Mouse (Mus musculus): ENCODE data around the gene 1700010B08Rik. TPM values are rescaled to one million over a fixed set of nuclear protein-coding genes. Genes with fewer than 3 reads are reported as not detected.
"Not testable (repeated sequence)": the region's sequence is repeated elsewhere in the genome, so short reads cannot be mapped to it uniquely, and the experiment has no call there.

Gene 1700010B08Rik
- not detected in 2 replicates for polyA plus RNA-seq (2014; fragmentation: Nextera tagmentation; extraction: Ambion mirVana)

DNA sequence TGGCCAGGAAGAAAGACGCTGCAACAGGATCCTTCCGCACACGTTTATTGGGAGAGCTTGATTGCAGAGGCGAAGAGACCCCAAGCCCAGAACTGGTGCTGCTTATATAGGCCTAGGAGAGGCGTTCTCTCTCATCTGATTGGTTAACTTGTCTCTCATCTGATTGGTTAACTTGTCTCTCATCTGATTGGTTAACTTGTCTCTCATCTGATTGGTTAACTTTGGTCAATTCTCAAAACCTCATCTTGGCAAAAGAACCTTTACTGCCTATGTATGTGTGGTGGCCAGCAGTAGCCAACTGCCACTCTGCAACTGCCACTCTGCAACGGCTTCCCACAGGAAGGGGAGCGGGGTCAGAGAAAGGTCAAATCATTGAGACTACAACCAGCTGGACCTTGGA lies at the start of gene 1700010B08Rik:
TSS of gene 1700010B08Rik (plus strand) at position 301 of the 400 bp plus-strand sequence.
- not testable (repeated sequence) for H3K9me3 ChIP-seq (replicated peaks; ENCODE audit: control insufficient read depth, low read length); H3K27ac ChIP-seq (replicated peaks; ENCODE audit: low read depth, low read length); H3K4me2 ChIP-seq (ENCODE audit: low read depth, low read length); H3K4me1 ChIP-seq (ENCODE audit: control insufficient read depth, insufficient read depth, low read length); H3K36me3 ChIP-seq (replicated peaks; ENCODE audit: control insufficient read depth, insufficient read depth, low read depth, low read length); H3K9ac ChIP-seq (replicated peaks; ENCODE audit: low read length); H3K4me3 ChIP-seq (ENCODE audit: low read depth, low read length); DNase-seq (ENCODE audit: low spot score); ATAC-seq (replicated peaks; ENCODE audit: insufficient number of reproducible peaks, low FRiP score, low TSS enrichment, low read depth); H3K27me3 ChIP-seq (ENCODE audit: control insufficient read depth, insufficient read depth, low read length)
- WGBS = 88% methylated on average over 6 of the region's 7 CpGs

DNA sequence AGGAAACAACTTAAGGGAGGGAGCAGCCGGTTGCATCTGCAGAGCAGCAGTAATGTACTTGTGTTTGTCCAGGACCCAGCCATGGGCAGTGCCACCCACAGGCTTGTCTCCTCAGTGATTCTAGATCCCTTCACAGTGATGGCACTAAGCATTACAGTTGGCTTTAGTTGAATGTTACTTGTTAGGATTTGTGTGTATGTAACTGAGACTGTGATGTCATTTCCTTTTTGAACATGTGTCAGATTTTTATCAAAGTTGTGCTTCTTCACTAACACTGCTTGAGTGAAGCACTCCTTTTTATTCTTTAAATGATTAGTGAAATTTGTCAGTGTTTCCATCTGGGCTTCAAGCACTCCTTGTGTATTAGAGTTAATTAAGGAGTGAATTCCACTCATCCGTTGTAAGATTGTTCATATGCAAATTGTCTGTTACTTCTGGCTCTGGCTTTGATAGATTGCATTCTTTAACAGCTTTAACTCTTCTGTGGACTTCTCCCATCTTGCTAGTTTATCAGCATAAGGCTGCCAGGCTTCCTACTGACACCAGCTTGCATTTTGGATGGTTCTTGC lies 46.8 kb upstream of the 1700010B08Rik start:
- DNase-seq (ENCODE audit: low spot score) (no peak), ATAC-seq (replicated peaks; ENCODE audit: insufficient number of reproducible peaks, low FRiP score, low TSS enrichment, low read depth) (no peak)
- Histone ChIP-seq H3K27ac (replicated peaks; ENCODE audit: low read depth, low read length) (no peak overlapping the region), H3K27me3 (ENCODE audit: control insufficient read depth, insufficient read depth, low read length) (no peaks in the 10 kb centered on the region), H3K9ac (replicated peaks; ENCODE audit: low read length) (no peak overlapping the region), H3K4me1 (ENCODE audit: control insufficient read depth, insufficient read depth, low read length) (no peaks in the 10 kb centered on the region), H3K4me2 (ENCODE audit: low read depth, low read length) (no peak overlapping the region), H3K4me3 (ENCODE audit: low read depth, low read length) (no peak overlapping the region), H3K36me3 (replicated peaks; ENCODE audit: control insufficient read depth, insufficient read depth, low read depth, low read length) (no peaks in the 10 kb centered on the region), H3K9me3 (replicated peaks; ENCODE audit: control insufficient read depth, low read length) (no peaks in the 10 kb centered on the region)
- WGBS = 81% methylated on average over 2 of the region's 2 CpGs

DNA sequence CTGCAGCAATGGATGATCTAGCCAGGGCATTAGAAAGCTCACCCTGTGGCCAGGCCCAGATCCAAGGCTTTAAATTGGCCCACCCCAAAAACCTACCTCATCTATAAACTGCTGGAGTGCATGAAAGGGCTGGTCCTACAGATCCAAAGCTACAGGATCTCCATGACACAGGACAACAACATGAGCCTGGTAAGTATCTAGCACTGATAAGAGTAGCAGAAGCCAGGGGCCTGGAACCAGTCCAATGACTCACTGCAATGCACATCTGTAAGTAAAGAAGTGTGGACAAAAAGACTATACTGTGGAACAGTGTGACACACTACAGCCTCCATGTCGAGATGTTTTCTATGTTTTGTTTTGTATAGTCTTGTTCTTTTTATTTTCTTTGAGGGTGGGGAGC lies 45.7 kb upstream of the 1700010B08Rik start:
- H3K9ac ChIP-seq (replicated peaks; ENCODE audit: low read length) = no peak overlapping the region
- no peak overlapping the region for H3K4me2 ChIP-seq (ENCODE audit: low read depth, low read length)
- H3K4me3 ChIP-seq (ENCODE audit: low read depth, low read length) = no peak overlapping the region
- H3K36me3 ChIP-seq (replicated peaks; ENCODE audit: control insufficient read depth, insufficient read depth, low read depth, low read length) = no peaks in the 10 kb centered on the region
- DNase-seq (ENCODE audit: low spot score) (no peak), ATAC-seq (replicated peaks; ENCODE audit: insufficient number of reproducible peaks, low FRiP score, low TSS enrichment, low read depth) (no peak)
- no peak overlapping the region for H3K27ac ChIP-seq (replicated peaks; ENCODE audit: low read depth, low read length)
- H3K4me1 ChIP-seq (ENCODE audit: control insufficient read depth, insufficient read depth, low read length) = no peaks in the 10 kb centered on the region
- WGBS = 80% methylated on average over 1 of the region's 1 CpGs
- H3K9me3 ChIP-seq (replicated peaks; ENCODE audit: control insufficient read depth, low read length) = no peaks in the 10 kb centered on the region
- H3K27me3 ChIP-seq (ENCODE audit: control insufficient read depth, insufficient read depth, low read length) = no peaks in the 10 kb centered on the region

DNA sequence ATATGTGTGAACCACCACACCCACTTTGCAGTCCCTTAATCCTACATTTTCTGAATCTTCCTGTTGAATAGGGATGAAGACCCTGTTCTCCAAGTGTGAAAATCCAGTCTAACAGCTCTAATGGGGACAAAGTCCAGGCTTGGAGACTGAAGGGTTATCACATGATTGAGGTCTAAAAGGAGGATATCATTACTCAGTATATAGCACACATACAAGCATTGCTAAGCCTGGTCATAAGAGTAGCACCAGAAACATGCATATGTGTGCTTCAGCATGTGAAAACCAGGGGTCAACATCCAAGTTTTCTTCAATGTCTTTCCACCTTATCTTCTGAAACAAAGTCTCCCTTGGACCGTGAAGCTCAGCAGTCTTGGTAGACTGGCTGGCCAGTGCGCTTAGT lies 40.6 kb upstream of the 1700010B08Rik start:
- no peak for ATAC-seq (replicated peaks; ENCODE audit: insufficient number of reproducible peaks, low FRiP score, low TSS enrichment, low read depth)
- H3K9ac ChIP-seq (replicated peaks; ENCODE audit: low read length) = no peak overlapping the region
- H3K27ac ChIP-seq (replicated peaks; ENCODE audit: low read depth, low read length) = no peak overlapping the region
- H3K4me1 ChIP-seq (ENCODE audit: control insufficient read depth, insufficient read depth, low read length) = no peaks in the 10 kb centered on the region
- H3K9me3 ChIP-seq (replicated peaks; ENCODE audit: control insufficient read depth, low read length) = no peaks in the 10 kb centered on the region
- no peak overlapping the region for H3K4me2 ChIP-seq (ENCODE audit: low read depth, low read length)
- H3K36me3 ChIP-seq (replicated peaks; ENCODE audit: control insufficient read depth, insufficient read depth, low read depth, low read length) = no peaks in the 10 kb centered on the region
- 91% methylated on average over 2 of the region's 2 CpGs for WGBS
- no peak for DNase-seq (ENCODE audit: low spot score)
- no peaks in the 10 kb centered on the region for H3K27me3 ChIP-seq (ENCODE audit: control insufficient read depth, insufficient read depth, low read length)
- no peak overlapping the region for H3K4me3 ChIP-seq (ENCODE audit: low read depth, low read length)

DNA sequence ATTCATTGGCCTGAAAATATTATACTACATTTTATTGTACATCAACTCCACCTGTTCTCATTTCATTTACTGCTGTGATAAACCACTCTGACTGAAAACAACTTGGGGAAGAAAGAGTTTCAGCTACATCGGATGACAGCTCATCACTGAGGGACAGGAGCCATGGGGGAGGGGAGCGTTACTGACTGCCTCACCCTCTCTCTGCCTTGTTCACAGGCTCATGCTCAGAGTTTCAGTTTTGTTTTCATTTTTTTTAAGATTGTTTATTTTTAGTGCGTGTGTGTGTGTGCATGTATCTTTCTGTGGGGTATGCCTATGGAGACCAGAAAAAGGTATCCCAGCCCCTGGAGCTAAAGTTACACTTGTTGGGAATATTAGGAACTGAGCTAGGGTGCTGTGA lies 40.0 kb upstream of the 1700010B08Rik start:
- WGBS = 64% methylated on average over 3 of the region's 3 CpGs
- no peaks in the 10 kb centered on the region for H3K9me3 ChIP-seq (replicated peaks; ENCODE audit: control insufficient read depth, low read length)
- H3K36me3 ChIP-seq (replicated peaks; ENCODE audit: control insufficient read depth, insufficient read depth, low read depth, low read length) = no peaks in the 10 kb centered on the region
- no peaks in the 10 kb centered on the region for H3K4me1 ChIP-seq (ENCODE audit: control insufficient read depth, insufficient read depth, low read length)
- no peak overlapping the region for H3K4me3 ChIP-seq (ENCODE audit: low read depth, low read length)
- no peak overlapping the region for H3K27ac ChIP-seq (replicated peaks; ENCODE audit: low read depth, low read length)
- H3K27me3 ChIP-seq (ENCODE audit: control insufficient read depth, insufficient read depth, low read length) = no peaks in the 10 kb centered on the region
- H3K9ac ChIP-seq (replicated peaks; ENCODE audit: low read length) = no peak overlapping the region
- DNase-seq (ENCODE audit: low spot score) (no peak), ATAC-seq (replicated peaks; ENCODE audit: insufficient number of reproducible peaks, low FRiP score, low TSS enrichment, low read depth) (no peak)
- H3K4me2 ChIP-seq (ENCODE audit: low read depth, low read length) = no peak overlapping the region

DNA sequence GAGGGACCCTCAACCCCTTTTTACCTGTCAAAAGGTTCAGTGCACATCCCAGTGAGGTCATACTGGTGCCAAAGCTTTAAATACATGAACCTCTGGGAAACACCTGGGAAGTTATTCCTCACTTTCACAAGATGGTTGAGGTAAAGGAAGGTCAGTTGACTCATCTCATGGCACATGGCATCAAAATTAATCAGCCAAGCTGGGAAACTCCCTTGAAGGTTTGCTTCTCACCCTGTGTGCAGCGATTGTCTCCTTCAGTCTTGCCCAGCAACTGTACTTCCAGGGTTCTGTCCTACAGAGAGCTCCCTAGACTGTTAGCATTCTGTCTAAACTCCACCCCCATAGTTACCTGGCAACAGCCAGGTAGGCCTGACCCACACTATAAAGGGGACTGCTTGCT lies 39.1 kb upstream of the 1700010B08Rik start:
- H3K27me3 ChIP-seq (ENCODE audit: control insufficient read depth, insufficient read depth, low read length) = no peaks in the 10 kb centered on the region
- no peaks in the 10 kb centered on the region for H3K36me3 ChIP-seq (replicated peaks; ENCODE audit: control insufficient read depth, insufficient read depth, low read depth, low read length)
- H3K4me3 ChIP-seq (ENCODE audit: low read depth, low read length) = no peak overlapping the region
- DNase-seq (ENCODE audit: low spot score) (no peak), ATAC-seq (replicated peaks; ENCODE audit: insufficient number of reproducible peaks, low FRiP score, low TSS enrichment, low read depth) (no peak)
- 74% methylated on average over 1 of the region's 1 CpGs for WGBS
- H3K4me2 ChIP-seq (ENCODE audit: low read depth, low read length) = no peak overlapping the region
- H3K27ac ChIP-seq (replicated peaks; ENCODE audit: low read depth, low read length) = no peak overlapping the region
- H3K9me3 ChIP-seq (replicated peaks; ENCODE audit: control insufficient read depth, low read length) = no peaks in the 10 kb centered on the region
- no peak overlapping the region for H3K9ac ChIP-seq (replicated peaks; ENCODE audit: low read length)
- H3K4me1 ChIP-seq (ENCODE audit: control insufficient read depth, insufficient read depth, low read length) = no peaks in the 10 kb centered on the region

GRCm38 (mm10) chr2:173682773-173683172 lies 36.4 kb upstream of the 1700010B08Rik start:
- Histone ChIP-seq H3K27me3 (ENCODE audit: control insufficient read depth, insufficient read depth, low read length) (no peaks in the 10 kb centered on the region), H3K9ac (replicated peaks; ENCODE audit: low read length) (no peak overlapping the region), H3K27ac (replicated peaks; ENCODE audit: low read depth, low read length) (no peak overlapping the region), H3K4me3 (ENCODE audit: low read depth, low read length) (no peak overlapping the region), H3K9me3 (replicated peaks; ENCODE audit: control insufficient read depth, low read length) (no peaks in the 10 kb centered on the region), H3K4me1 (ENCODE audit: control insufficient read depth, insufficient read depth, low read length) (no peaks in the 10 kb centered on the region), H3K4me2 (ENCODE audit: low read depth, low read length) (no peak overlapping the region), H3K36me3 (replicated peaks; ENCODE audit: control insufficient read depth, insufficient read depth, low read depth, low read length) (no peaks in the 10 kb centered on the region)
- ATAC-seq (replicated peaks; ENCODE audit: insufficient number of reproducible peaks, low FRiP score, low TSS enrichment, low read depth) = no peak
- no peak for DNase-seq (ENCODE audit: low spot score)
- WGBS = 64% methylated on average over 10 of the region's 10 CpGs

DNA sequence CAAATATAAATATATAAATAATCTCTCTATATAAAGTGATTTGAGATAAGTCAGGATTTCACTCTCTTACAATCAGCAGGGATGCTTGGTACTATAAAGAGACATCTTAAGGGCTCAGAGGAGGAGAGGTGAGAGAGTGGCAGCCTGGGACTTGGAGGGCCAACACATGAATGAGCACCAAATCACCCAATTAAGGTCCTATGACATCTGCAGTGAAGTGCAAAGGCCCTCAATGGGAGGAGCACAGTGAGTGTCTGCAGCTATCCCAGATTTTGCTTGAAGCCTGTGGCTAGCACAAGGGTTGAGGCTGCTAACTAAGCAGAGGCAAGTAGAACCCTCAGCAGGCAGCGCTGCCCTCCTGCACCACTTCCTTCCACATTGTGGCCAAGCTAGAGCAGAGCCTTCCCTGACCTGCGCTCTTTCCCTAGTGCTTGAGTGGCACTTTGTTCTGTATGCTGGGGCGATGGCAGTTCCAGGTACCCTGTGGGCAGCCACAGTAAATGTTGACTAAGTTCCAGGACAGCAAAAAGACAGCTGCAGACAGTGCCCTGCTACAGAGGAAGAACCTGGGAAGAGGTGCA lies 33.3 kb upstream of the 1700010B08Rik start:
- ATAC-seq (replicated peaks; ENCODE audit: insufficient number of reproducible peaks, low FRiP score, low TSS enrichment, low read depth) (no peak), DNase-seq (ENCODE audit: low spot score) (no peak)
- 95% methylated on average over 3 of the region's 3 CpGs for WGBS
- H3K27me3 ChIP-seq (ENCODE audit: control insufficient read depth, insufficient read depth, low read length) = no peaks in the 10 kb centered on the region
- H3K4me3 ChIP-seq (ENCODE audit: low read depth, low read length) = no peak overlapping the region
- H3K4me1 ChIP-seq (ENCODE audit: control insufficient read depth, insufficient read depth, low read length) = no peaks in the 10 kb centered on the region
- no peak overlapping the region for H3K9ac ChIP-seq (replicated peaks; ENCODE audit: low read length)
- no peaks in the 10 kb centered on the region for H3K36me3 ChIP-seq (replicated peaks; ENCODE audit: control insufficient read depth, insufficient read depth, low read depth, low read length)
- H3K4me2 ChIP-seq (ENCODE audit: low read depth, low read length) = no peak overlapping the region
- H3K27ac ChIP-seq (replicated peaks; ENCODE audit: low read depth, low read length) = no peak overlapping the region
- H3K9me3 ChIP-seq (replicated peaks; ENCODE audit: control insufficient read depth, low read length) = no peaks in the 10 kb centered on the region
